Mouse (Mus musculus): ENCODE data around the gene Unc13d.
"Not testable (repeated sequence)": the region's sequence is repeated elsewhere in the genome, so short reads cannot be mapped to it uniquely, and the experiment has no call there.

Gene Unc13d

DNA sequence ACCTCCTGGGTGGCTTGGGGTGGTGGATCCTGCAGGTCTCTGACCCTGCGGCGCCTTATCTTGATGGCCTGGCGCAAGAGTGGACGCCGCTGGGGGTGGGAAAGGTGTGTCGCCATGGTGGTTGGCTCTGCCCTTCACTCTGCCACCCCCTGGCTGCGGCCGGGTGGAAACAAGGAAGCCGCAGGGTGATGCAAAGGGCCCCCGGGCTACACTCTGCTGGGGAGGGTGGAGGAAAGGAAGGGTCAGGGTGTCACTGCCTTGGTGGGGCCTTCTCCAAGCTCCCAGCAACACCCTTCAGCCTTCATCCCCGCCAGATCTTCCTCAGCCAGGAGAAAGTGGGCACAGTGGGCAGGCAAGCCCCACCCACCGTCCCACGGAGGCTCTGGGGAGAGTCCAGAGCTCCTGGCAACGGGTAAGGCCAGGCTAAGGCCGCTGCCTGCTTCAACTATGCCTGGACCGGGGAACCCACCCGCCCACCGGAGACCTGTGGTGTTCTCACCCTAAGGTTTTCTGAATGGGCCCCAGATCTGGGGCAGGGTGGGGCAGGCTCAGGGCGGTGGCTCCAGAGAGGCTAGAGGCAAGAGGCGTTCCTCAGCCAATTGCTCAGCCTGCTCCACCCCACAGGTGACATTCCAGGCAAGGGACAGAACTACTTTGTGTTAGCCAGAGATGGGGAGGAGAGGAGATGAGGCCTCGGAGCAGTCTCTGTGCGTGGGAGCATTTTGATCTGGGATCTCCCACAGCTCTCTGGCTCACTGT lies at the start of gene Unc13d:
Unc13d (minus strand) TSS at position 516 of the 759 bp plus-strand sequence.
- DNase-seq (ENCODE audit: low spot score in 2 of 2), result no peak

DNA sequence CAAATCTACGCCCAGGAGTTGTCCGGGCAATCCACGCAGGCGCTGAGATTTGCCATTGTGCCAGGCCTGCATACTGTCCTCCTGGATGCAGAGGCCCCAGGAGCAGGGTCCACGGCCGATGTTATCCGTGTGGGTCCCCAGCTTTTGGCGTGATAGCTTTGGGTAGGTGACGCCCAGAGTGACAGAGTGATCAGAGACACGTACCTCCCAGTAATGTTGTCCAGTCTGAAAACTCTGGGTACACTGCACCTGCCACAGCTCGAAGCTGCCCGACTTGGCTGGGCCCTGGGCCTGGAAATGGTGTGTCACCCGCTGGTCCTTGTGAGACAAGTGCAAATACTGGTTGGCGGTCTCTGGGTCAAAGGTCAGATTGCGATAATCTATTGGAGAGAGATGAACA lies 48.5 kb upstream of the Unc13d start:
- no peak for DNase-seq (ENCODE audit: low spot score in 2 of 2)

DNA sequence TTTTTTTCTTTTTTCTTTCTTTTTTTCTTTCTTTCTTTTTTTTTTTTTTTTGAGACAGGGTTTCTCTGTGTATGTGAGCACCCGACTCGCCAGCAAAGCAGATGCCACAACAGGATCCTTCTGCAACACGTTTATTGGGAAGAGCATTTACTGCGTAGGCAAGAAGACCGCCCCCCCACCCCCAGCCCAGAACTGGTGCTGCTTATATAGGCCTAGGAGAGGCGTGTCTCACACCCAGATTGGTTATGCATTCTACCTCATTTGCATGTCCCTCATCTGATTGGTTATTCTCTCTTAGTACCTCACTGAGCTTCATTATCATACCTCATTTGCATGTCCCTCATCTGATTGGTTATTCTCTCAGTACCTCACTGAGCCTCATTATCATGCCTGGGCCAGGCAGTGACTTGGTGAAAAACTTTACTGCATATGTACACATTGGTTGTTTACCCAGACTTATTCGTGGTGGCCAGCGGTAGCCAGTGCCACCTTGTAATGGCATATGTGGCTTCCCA lies 44.0 kb upstream of the Unc13d start:
- DNase-seq (ENCODE audit: low spot score in 2 of 2), result not testable (repeated sequence)

DNA sequence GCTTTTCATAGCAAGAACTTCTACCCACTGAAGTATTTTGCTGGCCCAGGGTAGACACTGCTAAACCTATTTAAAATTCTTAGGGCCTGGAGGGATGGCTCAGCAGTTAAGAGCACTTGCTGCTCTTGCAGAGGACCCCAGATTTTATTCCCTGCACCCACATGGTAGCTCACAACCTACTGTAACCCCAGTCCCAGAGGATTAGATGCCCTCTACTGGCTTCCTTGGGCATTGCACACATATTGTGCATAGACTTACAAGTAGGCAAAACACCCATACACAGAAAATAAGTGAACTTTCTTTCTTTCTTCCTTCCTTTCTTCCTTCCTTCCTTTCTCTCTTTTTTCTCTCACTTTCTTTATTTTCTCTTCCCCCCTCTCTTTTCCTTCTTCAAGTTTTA lies 40.1 kb upstream of the Unc13d start:
- DNase-seq (ENCODE audit: low spot score in 2 of 2), result no peak

DNA sequence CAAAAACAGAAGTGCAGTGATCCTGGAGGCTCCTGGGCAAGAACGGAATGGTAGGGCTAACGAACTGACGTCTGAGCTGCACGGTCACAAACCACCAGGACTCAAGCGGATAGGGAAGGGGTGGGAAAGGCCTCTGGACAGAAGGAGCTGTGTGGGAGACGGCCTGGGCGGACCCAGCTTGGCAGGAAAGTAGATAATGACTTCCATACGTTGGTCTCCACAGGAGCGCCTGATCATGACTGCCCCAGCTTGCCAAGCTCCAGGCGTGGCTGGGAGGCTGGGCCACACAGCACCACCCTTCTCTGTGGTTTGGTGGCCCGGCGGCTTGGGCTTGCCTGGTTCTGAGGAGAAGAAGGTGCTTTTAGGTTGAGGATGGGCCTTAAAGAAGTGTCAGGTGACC lies 39.5 kb upstream of the Unc13d start:
- DNase-seq (ENCODE audit: low spot score in 2 of 2), result no peak

DNA sequence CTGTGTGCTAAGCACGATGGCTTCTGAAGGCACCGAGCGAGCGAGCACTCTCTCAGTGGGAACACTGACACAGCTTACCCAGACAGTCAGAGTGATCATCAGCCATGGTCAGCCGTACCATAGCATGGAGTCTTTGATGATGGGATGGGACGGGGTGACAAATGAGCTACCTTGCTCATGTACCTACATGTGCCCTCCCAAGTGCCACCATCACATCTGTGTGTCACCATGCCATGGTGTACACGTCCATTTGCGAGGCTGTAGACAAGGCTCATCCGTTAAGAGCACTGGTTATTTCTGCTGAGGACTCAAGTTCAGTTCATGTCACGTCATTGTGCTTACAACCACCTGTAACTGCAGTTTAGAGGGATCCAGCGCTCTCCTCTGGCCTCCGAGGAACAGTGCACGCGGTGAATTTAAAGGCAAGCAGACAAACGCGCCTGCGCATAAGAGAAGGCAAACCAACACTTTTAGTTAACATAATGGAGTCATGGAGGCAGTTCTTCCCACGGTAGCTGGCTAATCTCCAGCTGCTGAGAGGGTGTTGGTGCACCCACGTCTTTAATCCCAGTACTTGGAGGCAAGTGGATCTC lies 33.9 kb upstream of the Unc13d start:
- DNase-seq (ENCODE audit: low spot score in 2 of 2), result no peak

DNA sequence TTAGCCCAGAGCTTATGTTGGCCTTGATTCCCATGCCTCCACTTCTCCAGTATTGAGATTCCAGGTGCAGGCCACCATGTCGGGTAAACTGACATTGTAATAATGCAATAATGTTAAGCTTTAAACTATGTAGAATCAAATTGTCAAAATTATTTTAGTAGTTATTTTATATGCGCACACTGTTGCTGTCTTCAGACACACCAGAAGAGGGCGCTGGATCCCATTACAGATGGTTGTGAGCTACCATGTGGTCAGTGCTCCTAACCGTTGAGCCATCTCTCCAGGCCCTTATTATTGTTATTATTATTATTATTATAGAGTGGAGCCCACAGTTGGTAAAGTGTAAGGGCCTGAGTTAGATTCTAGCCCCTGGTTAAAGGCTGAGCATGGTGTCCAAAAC lies 33.3 kb upstream of the Unc13d start:
- DNase-seq (ENCODE audit: low spot score in 2 of 2), result no peak

DNA sequence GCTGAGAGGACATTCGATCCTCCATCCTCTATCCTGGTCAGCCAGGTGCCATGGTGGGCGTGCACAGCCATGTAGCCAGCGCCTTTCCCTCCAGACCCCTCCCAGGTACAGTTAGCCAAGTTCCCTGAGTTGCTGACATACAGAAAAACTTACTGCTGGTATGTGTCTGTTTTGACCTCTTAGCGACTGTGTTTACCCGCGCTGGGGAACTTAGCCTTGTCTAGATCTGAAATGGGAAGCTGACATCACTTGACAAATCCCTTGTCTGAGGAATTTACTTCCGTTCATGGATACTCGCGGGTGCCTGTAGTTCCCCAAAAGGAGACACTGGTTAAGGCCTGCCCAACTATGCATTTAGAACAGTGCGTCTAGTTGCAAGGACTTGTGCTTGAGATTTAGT lies 32.8 kb upstream of the Unc13d start:
- no peak for DNase-seq (ENCODE audit: low spot score in 2 of 2)

DNA sequence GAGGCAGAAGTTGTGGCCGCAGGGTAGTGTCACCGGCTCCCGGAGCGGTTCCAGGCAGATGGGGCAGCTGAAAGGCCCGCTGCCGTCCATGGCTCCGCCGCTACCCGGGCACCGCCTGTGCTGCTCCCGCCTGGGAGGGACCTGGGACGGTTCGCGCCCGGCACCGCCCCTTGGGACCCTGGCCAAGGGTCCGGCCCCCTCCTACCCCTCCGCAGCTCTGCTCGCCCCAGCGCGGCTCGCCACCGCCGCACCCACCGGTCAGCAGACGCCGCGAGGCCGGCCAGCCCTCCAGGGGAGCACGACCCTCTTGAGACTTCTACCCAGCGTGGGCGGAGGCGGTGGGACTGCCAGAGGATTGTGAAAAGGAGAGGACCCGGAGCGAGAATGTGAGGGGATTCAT lies 32.4 kb upstream of the Unc13d start:
- no peak for DNase-seq (ENCODE audit: low spot score in 2 of 2)

DNA sequence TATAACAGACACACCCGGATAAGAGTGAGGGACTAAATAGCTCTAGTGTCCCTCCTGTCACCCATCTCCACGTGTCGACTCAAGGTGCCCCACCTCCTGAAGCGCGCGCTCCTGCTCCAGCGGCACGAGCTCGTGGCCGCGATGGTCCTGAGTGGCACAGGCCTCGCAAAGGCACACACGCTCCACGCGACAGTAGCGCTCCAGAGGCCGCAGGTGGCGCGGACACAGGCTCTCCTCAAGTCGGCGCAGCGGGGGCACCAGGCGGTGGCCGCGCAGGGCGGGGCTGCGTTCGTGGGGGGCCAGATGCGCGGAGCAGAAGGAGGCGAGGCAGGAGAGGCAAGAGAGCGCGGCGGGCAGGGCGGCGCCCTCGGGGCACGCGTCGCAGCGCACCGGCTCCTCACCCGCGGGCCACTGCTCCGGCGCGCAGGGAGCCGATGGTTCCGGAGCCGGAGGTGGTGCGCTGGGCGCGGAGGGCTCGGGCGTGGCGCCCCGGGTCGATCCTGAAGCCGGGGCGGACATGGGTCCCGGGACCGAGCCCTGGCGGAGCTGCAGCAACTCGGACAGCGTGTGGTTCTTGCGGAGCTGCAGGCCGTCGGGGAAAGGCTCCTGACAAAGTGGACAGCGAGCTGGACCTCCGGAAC lies 31.8 kb upstream of the Unc13d start:
- DNase-seq (ENCODE audit: low spot score in 2 of 2), result no peak

DNA sequence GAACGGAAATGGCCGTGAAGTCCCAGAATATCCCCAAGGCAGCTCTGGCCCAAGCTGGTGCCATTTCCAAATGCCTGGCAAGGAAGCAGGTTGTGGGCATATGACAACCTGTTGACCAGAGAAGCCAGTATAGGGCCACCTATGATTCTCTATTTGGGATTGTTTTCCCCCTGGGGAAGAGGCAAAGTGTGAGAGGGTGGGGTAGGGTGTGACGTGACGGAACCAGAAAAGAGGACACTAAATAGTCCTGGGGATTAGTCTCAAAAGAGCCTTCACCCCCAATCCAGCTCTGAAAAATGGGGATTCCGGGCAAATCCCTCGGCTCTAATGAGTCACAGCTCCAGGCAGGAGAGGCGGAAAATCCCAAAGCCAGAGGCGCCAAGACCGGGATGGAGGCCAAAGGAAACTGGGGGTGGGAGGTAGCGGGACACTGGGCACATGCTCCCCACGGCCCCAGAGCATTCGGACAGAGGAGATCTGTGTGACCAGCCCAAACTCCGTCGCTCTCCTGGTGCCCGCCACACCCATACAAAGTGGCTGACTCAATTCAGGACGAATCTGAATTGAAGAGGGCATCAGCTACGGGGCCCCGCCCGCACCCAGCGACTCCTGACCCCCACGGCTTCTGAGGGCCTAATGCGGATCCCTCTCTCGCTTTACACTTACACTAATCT lies 30.8 kb upstream of the Unc13d start:
- no peak for DNase-seq (ENCODE audit: low spot score in 2 of 2)

DNA sequence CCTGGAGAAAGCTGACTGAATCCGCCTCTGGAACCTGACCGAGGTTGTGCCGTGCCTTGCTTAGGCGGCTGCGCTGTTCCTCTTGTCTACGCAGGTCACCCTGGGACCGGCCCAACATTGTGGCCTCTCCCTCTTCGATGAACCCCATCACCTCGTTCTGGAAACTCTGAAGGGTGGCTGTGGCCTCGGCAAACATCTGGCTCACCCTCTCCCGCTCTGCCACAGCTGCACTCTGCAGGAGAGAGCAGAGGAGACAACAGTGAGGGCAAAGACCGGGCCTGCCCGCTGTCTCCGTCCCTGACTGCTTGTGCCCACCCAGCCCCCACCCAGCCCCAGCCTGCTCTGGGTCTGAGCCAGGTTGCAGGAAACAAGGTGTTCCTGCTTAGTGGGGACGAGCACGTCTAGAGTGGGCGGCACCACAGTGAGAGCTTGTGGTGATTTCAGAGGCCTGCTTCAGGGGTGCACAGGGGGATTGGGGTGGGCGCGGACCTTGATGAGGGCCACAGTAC lies 30.1 kb upstream of the Unc13d start:
- no peak for DNase-seq (ENCODE audit: low spot score in 2 of 2)

DNA sequence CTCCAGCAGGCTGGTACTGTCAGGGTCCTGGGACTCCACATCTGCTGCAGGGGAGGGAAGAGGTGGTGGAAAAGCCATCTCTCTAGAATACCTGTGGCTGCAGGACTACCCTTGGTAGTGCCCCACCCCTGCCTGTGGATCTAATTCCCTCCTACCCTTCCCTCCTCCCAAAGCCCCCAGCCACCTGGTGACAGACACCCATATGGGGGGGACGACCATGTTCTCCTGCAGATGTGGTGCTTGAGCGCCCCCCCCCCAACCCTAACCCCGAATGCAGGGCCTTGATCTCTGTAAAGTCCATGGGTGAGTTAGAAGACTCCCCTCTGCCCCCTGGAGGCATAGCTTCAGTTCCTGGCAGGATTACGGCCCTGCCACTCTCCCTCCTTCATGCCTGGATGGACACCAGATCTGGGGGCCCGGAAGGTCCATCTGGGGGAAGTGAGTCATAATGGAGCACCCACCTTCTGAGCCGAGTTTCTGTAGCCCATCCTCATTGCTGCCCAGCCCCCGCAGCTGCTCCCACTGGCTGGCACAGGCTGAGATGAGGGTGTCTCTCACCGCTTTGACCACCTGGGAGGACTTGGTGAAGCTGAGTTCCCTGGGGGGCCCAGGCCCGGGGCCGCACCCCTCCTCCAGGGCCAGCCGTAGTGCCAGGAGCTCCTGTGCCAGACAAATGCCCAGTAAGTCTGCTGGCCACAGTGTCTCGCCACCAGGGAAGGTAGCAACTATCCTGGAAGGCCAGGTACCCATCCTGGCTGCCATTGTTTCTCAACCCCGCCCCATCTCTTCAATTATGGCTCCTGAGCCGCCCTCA lies 29.4 kb upstream of the Unc13d start:
- DNase-seq (ENCODE audit: low spot score in 2 of 2), result no peak

DNA sequence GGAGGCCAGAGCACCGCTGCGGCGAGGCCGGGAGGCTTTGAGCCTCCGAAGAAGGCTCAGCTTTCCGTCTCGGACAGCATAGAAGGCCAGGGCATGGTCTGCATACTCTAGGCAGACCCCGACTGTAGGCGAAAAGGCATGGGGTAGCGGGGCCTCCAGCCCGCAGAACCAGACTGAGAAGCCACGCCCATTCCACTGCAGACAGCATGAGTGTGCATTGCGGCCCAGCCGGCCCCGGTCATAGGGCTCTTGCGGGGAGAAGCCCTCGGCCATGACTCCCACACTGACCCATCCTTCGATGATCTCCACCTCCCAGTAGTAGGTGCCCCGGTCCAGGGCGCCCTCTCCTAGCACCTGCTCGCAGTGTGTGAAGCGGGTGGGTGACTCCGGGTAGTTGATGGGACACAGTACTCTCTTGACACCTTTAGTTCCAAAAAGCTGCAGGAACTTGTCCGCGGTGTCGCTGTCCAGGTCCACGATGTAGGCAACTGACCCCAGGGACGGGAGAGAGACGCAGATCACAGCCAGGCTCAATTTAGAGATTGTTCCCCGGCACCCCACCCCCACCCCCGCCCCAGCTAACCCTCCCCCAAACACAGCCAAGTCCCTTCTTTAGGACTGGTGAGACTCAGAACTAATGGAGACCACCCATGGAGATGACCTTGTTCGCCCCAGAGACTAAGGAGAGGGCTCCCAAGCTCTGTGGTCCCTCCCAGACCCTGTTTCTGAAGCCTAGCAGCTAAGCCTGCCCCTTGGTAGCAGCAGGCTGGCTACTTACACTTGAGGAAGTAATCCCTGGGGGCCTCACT lies 28.6 kb upstream of the Unc13d start:
- DNase-seq (ENCODE audit: low spot score in 2 of 2), result no peak

DNA sequence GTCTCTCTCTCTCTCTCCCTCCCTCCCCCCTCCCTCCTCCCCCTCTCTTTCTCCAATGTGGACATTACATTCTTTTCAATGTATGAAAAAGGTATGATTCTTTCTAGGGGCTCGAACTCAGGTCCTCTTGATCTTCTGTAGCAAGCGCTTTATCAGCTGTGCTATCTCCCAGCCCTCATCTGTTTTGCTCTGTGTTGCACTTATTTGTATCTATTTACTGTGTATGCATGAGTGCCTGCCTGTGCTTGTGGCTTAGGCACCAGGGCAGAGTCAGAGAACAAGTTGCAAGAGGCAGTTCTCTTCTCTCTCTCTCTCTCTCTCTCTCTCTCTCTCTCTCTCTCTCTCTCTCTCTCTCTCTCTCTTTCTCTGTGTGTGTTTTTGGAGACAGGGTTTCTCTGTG lies 27.3 kb upstream of the Unc13d start:
- DNase-seq (ENCODE audit: low spot score in 2 of 2), result no peak

DNA sequence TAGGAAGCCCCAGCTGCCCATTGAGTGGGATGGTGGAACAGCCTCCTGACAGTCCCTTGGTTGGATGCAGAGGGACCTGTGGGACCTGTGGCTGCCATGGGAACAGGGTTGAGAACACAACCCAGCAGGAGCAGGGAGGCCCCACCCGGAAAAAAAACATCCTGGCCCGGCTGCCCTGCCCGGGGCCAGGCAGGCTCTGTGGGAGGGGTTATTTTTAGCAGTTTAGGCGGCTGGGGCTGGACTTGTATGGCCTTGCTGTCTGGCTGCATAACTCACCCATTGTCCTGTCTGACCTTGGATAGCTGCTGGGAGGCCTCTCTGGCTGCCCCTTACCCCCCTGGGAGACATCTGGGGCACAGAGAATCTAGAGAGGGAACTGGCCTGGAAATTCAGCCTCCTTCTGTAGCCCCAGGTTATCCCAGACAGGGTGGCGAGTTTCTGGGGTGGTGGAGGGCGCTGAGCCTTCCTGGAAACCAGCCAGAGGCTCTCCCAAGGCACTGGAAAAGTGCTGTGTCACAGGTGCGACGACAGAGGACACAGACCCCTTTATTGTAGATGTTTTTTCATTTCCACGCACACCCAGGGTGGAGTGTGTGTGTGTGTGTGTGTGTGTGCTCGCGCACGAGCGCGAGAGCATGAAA lies 26.4 kb upstream of the Unc13d start:
- DNase-seq (ENCODE audit: low spot score in 2 of 2), result no peak

DNA sequence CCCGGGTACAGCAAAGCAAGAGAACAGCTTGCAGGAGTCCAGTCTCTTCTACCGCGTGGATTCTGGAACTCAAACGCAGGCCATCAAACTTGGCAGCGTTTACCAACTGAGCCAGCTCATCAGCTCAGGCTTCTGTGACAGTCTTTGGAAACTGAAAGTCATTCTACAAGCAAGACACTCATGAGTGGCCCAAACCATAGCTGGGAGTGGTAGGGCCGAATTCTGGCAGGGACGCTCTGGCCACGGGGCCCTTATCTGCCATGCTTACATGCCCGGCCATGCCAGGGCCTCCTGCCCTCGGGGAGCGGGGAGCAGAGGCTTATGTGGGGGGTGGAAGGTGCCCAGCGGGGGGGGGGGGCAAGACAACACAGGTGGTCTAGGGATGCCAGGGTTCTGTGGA lies 25.8 kb upstream of the Unc13d start:
- no peak for DNase-seq (ENCODE audit: low spot score in 2 of 2)

DNA sequence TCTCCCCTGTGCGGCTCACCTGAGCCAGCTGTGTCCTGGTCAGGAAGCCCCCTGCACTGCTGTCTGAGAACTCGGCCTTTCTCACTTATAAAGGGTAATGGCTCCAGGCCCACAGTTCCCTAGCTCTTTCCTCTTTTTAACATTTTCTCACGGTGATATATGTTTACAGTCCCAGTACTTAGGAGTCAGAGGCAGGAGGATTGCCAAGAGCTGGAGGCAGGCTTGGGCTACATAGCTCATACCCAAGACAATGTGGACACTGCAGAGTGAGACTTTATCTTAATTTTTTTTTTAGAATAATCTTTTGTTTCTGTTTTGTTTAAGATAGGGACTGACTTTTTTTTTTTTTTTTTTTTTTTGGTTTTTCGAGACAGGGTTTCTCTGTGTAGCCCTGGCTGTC lies 24.7 kb upstream of the Unc13d start:
- DNase-seq (ENCODE audit: low spot score in 2 of 2), result no peak

DNA sequence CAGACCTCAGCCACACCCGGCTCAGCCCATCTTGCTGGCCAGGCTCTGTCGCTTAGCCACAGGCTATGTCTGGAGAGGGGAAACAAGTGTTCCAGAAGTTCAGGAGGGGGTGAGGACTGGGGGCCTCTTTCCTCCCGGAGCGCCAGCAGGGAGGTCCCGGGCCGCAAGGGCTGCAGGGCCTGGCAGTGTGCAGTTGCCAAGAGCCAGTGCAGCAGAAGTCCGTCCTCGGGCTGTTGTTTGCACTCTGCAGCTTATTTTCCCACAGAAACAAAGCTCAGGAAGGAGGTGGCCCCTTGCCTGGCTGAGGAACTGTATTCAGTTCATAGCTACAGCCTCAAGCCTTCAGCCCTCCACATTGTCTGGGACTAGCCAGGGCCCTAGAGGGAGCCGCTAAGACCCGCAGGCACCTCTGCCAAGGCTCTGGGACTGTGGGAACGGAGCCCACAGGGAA lies 24.2 kb upstream of the Unc13d start:
- DNase-seq (ENCODE audit: low spot score in 2 of 2), result no peak

DNA sequence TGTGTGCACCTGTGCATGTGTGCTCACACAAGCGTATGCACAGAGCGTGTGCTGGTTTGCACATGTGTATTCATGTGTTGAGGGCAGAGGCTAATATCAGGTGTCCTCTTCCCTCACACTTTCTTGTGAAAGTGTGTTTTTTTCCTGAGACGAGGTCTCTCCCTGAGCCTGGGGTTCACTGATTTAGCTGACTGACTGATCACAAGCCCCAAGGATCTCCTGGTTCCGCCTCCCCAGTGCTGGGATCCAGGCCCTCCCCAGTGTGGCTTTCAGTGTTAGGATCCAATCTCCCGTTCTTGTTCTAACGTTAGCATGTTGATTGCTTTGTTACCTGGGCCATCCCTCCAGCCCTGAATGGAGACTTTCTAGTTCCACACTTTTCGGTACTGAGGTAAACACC lies 23.1 kb upstream of the Unc13d start:
- DNase-seq (ENCODE audit: low spot score in 2 of 2), result no peak
